Mouse (Mus musculus) urinary bladder, postnatal 36 days (tissue): ENCODE data around the gene Nckap1l.

Source experiments
- DNase-seq, 2 experiments: peaks; one replicate each; pipeline ENCODE4 v3.0.0; 2022; ENCODE audit warnings: low spot score in 2 of 2, mixed read lengths in 1 of 2

The Nckap1l gene

GRCm38 (mm10) chr15:103500723-103501122 lies 47.1 kb downstream of the Nckap1l start:
- no peak for DNase-seq

GRCm38 (mm10) chr15:103501186-103501585 lies 47.6 kb downstream of the Nckap1l start:
- no peak for DNase-seq

GRCm38 (mm10) chr15:103502435-103503250 lies 49.0 kb downstream of the Nckap1l start, which contains the start of gene Pde1b:
Gene Pde1b, plus strand, starts transcription at chr15:103503034.
- DNase-seq: peak in 1 of 2 experiments; percentile 53

- no peak for DNase-seq
These were observed 49.6 kb downstream of the Nckap1l start for GRCm38 (mm10) chr15:103503251-103503600.

GRCm38 (mm10) chr15:103503660-103504059 lies 50.1 kb downstream of the Nckap1l start:
- DNase-seq: no peak

- no peak for DNase-seq
These were observed 55.7 kb downstream of the Nckap1l start for GRCm38 (mm10) chr15:103509317-103509716.

GRCm38 (mm10) chr15:103511652-103512051 lies 58.1 kb downstream of the Nckap1l start:
- DNase-seq: no peak

GRCm38 (mm10) chr15:103513621-103514031 lies 60.0 kb downstream of the Nckap1l start:
- no peak for DNase-seq

- DNase-seq: peak; percentile 19 to 74
These were observed 60.5 kb downstream of the Nckap1l start for GRCm38 (mm10) chr15:103514119-103514518.

GRCm38 (mm10) chr15:103514914-103515313 lies 61.3 kb downstream of the Nckap1l start:
- peak; percentile 15 to 33 for DNase-seq

GRCm38 (mm10) chr15:103518600-103519385 lies 65.2 kb downstream of the Nckap1l start:
- DNase-seq: no peak

GRCm38 (mm10) chr15:103519386-103520378 lies 66.1 kb downstream of the Nckap1l start:
- no peak for DNase-seq

GRCm38 (mm10) chr15:103522458-103523099 lies 69.0 kb downstream of the Nckap1l start:
- DNase-seq: no peak

GRCm38 (mm10) chr15:103523156-103523555 lies 69.6 kb downstream of the Nckap1l start:
- no peak for DNase-seq

- peak; percentile 20 to 27 for DNase-seq
These were observed 76.8 kb downstream of the Nckap1l start for GRCm38 (mm10) chr15:103530372-103530771.

- DNase-seq: no peak
These were observed 80.5 kb downstream of the Nckap1l start for GRCm38 (mm10) chr15:103534054-103534620.

GRCm38 (mm10) chr15:103535030-103535429 lies 81.4 kb downstream of the Nckap1l start:
- no peak for DNase-seq

- DNase-seq: no peak
These were observed 82.2 kb downstream of the Nckap1l start for GRCm38 (mm10) chr15:103535786-103536185.

GRCm38 (mm10) chr15:103536456-103536855 lies 82.9 kb downstream of the Nckap1l start:
- no peak for DNase-seq

- no peak for DNase-seq
These were observed 83.6 kb downstream of the Nckap1l start for GRCm38 (mm10) chr15:103537011-103537821.
